Mouse (Mus musculus) small intestine, adult 2 months (tissue): ENCODE measurements at regions not wholly inside any gene's neighbourhood (a gene's known extent, or its start where the extent isn't known, plus 50 kb on each side); places are given as distances from the start of the nearest gene placed in this dataset.

Experiments
- CTCF ChIP-seq: fragments of 200-500 bp; IDR thresholded peaks from 2 replicates; pipeline ENCODE4 v1.5.1; 2012; ENCODE audit warnings: low read depth, mild to moderate bottlenecking, control low read depth, inconsistent platforms, low read length, moderate library complexity, mixed read lengths; ENCODE audit not compliant: insufficient replicate concordance, insufficient read length; ENCODE audit errors: extremely low read depth
- POLR2A ChIP-seq: fragments of 200-500 bp; IDR thresholded peaks from 2 replicates; pipeline ENCODE4 v1.6.1; 2012; ENCODE audit warnings: low read depth, mild to moderate bottlenecking, control low read depth, inconsistent platforms, low read length, moderate library complexity

- no peak for TF ChIP-seq POLR2A
- TF ChIP-seq CTCF: no peak
Observed at GRCm38 (mm10) chr6:89003197-89003923, 101.3 kb downstream of the Tpra1 start.
